Mouse (Mus musculus) megakaryocyte-erythroid progenitor cell, adult 5-6 weeks (primary cell): ENCODE results near the gene Rala. TPM values are rescaled to one million over a fixed set of nuclear protein-coding genes. Genes with fewer than 3 reads are reported as not detected.
A peak's percentile ranks its signal among the peaks of the same experiment; 100 is the strongest.
"Not testable (repeated sequence)": the region's sequence is repeated elsewhere in the genome, so short reads cannot be mapped to it uniquely, and the experiment has no call there.

Experiments used
- ATAC-seq: replicated peaks from 2 replicates; pipeline ENCODE4 v1.8.0; 2016; ENCODE audit warnings: mild to moderate bottlenecking, inconsistent platforms; ENCODE audit not compliant: severe bottlenecking, poor library complexity, low FRiP score, low TSS enrichment
- total RNA-seq, 2 experiments: library from RNA; stranded (forward) in 1 of 2; stranded (reverse) in 1 of 2; fragments of 200-1000, 215-1000 nt in 1 of 2; fragments of >200 nt in 1 of 2; fragmentation: Nextera tagmentation in 1 of 2; gene quantifications; 2 replicates each; pipeline ENCODE4 v1.2.3; 2014 to 2017

Gene Rala
- 6.7 and 8.4 TPM in 2 replicates for total RNA-seq (2014; fragmentation: Nextera tagmentation)
- total RNA-seq (2017), result 23.5 and 24.1 TPM in 2 replicates

DNA sequence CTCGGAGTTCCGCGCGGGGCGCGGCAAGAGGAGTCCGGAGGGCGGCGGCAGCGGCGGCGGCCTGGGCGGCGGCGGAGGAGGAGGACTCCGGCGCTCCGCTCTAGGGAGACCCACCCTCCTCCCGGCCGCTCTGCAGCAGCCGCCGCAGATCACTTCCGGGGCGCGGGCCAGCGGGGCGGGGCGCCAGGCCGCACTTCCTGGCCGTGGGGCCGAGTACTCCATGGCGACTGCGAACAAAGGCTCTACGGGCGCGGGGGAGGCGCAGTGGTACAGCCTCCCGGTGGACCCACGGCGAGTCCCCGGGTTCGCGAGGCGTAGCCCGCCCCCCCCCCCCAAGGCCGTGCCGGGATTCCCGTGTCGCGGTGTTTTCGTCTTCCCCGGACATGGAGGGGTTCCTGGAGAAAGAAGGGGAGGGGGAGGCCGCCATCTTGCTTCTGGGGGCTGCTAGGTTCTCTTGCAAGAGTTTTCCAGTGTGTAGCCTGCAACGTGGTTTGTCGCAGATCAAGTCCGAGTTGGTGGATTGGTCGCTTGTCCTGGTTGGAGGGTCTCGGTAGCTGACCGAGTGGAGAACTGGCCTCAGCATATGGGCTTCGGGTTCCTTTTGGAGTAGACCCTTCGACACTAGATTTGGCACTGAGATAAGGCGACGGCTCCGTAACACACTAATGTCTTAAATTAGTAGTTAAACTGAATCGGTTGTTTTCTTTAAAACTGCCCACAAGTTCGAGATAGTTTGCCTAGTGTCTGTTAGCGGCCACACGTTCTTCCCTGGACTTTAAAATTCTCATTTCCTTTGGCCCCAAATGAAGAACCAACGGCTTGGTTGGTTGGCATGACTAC lies at the start of gene Rala:
Rala (minus strand) TSS at position 162 of the 840 bp plus-strand sequence.
- peak; percentile 97 for ATAC-seq

DNA sequence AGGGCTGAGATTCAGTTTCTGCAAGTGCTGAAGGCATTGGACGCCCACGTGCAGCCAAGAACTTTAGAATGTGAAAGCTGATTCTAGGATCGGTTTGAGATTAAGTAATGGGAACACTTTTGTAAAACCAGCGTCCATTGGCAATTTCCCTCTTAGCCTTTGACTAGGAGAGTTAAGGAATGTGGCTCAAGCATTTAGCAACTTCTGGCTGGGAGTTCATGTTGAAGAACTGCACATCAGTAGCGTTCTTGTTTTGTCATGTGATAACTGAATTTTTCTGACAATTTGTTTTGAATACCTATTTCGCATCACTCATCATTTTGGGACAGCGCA lies 49.4 kb upstream of the Rala start:
- no peak for ATAC-seq

GRCm38 (mm10) chr13:17992697-17993514 lies 48.9 kb upstream of the Rala start, which contains the start of gene Yae1d1:
TSS of gene Yae1d1 (minus strand) at chr13:17993349.
- ATAC-seq, result peak; percentile 99

DNA sequence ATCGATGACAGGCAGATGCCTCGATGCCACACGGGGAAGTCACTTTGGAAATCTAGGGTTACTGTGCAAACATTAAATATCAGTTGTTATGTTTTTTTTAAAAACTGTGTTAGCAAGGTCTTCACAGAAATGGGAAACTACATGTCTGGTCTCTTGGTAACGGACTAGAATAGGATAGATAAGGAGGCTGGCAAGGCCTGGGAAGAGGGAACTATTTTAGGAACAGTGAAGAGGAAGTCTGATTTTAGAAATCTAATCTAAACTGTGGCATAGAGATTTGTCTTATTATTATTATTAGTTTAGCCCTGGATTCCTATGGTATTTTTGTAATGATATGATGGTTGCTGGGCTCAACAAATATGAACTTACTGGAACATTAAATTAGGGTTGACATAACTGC lies 48.0 kb upstream of the Rala start:
- ATAC-seq, result no peak

DNA sequence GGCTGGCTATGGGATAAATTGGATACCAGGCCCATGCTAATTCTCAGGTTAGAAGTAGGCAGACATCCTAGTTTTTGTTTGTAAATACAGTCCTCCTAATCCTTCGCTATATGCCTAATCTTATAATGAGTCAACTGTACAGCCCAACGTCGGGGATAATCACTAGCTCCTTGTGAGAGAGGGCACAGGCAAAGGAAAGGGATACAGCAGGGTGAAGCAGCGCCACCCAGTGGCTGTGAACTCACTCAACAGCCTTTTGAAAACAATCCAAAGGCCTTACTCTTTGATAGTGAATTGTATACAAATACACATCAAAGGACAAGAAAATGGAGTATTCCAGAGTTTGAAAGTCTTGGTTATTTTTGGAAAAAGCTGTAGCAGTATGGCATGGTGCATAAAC lies 39.2 kb upstream of the Rala start:
- peak; percentile 87 for ATAC-seq

DNA sequence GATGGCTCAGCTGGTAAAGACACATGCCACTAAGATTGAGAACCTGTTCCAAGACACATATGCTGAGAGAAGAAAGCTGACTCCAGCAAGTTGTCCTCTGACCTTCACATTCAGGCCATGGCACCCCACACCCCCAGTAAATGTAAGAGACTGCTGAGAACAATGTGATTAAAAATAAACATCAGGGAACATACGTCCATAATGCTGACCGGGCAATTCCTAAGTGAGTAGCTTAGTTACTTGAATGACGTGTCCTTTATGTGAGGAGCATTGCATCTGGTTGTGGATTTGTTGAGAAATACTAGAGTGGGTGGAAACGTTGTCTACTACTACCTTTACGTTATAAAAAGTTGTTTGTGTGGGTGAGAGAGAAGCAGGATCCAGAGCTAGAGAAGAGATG lies 38.6 kb upstream of the Rala start:
- no peak for ATAC-seq

- ATAC-seq, result no peak
These were observed 33.1 kb upstream of the Rala start for GRCm38 (mm10) chr13:17976854-17977739.

DNA sequence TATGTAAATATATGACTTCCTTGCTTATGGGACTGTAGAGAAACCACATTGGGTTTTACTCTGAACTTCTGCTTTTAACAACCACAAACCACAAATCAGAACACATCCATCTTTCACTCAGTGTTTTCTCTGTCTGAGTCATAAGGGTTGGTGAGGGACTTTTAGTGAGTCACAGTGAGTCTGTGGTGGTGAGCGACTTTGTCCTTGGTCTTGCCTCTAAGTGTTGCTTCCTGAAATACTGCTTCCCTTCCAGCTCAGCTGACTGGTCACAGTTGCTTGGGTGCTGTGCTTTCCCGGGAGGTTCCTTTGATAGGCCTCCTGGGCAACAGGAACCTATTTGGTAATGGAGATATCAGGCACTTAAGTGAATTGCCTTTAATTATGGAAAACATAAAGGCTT lies 31.9 kb upstream of the Rala start:
- ATAC-seq, result peak; percentile 50

DNA sequence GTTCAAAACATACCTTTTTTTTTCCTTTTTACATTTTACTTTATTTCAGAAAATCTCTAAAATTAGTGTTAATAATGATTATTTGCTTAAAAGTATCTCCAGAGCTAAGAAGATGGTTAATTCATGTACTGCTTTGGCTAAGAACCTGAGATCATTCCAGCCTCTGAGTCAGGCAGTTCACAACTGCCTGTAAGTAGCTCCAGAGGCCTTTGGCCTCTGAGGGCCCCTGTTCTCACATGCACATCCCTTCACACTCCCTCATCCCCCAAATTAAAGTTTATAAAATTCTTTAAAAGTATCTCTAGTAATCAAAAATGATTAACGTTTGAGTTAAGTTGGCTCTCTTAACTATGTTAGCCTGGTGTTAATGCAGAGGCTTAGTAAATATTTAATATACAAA lies 31.4 kb upstream of the Rala start:
- ATAC-seq, result no peak

- no peak for ATAC-seq
These were observed 30.7 kb upstream of the Rala start for GRCm38 (mm10) chr13:17974734-17975133.

DNA sequence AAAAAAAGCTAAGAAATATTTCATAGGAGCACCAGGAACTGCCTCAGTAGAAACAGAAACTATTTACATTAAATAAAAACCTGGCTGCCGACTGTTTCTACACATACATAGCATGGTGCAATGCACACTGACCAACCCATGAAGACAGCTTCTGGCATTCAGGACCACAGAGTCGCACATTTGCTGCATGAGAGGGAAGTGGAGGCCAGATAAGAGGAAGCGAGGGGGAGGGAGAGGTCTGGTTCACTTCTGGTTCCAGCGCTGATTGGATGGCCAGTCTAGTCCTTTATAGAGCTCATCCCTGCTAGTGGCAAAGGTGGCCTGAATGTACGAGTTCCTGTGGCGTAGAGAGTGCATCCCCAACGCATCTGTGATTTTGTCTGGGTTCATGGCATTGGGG lies 16.6 kb upstream of the Rala start:
- no peak for ATAC-seq

DNA sequence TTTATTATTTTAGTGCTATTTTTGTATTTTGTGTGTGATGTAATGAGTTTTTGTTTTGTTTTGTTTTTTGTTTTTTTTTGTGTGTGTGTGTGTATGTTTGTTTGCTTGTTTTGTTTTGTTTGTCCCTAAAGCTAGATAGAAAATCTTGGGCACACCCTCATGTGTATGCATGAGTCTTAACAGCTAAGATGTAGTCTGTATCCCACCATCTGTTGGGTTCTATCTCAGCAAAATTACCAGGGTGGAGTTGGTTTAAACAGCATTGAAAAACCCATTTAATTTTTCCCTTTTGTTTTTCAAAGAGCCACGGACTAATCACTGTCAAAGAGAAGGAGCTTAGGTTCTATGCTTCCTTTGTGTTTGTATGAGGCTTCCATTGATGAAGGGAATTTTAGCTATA lies 10.2 kb upstream of the Rala start:
- ATAC-seq, result no peak

GRCm38 (mm10) chr13:17950581-17950980 lies 6.5 kb upstream of the Rala start:
- ATAC-seq, result not testable (repeated sequence)

DNA sequence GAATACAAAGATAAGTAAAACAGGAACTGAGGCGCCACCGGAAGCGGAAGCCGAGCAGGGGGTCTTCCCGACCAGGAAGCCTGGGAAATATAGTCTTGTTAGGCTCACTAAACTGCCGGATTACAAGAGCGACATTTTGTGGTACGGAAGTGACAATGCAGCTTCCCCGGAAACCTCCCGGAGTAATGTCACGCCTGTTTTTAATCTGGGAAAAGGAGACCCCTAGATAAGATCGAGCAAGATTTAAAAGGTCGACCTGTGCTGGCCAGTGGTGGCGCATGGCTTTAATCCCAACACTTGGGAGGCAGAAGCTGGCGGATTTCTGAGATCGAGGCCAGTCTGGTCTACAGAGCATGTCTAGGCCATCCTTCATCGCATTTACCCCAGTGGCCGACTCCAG lies 5.5 kb upstream of the Rala start:
- no peak for ATAC-seq

- ATAC-seq, result peak; percentile 51
These were observed 547 bp downstream of the Rala start for GRCm38 (mm10) chr13:17943306-17944077.

DNA sequence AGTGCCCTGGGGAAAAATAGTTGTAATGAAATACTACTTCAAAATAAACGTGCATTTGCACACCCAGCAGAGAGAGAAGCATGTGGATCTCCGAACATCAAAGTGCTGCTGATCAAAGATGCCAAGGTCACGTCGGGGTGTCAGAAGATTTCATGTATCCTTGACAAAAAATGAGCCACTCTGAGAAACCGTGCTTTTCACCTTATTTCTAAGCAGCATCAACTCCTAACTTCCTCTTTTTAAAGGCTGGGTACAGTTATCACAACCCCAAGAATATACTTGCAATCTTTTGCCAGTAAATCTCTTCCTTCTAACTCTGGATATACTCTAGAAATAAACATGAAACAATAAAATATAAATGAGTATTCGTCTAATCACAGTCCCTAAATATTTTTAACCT lies 1.7 kb downstream of the Rala start:
- ATAC-seq, result no peak

DNA sequence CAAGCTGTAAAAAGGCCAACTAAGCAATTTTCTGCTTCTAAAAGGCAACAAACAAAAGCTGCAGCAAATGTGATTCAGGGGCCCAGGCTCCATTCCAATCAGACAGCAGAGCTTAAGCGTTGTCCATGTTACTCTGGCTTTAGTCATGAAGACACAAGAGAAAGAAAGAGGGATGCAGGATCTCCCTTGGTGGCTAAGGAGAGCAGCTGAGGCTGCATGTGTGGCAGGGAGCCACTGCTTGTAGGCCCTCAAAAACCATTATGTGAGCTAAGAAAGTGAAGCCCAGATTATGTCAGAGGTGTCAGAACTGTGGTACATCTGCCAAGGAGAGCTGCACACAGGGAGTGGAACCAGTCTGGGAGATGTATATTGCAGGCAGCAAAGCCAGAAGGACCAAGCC lies 36.7 kb downstream of the Rala start:
- ATAC-seq, result no peak

- ATAC-seq, result no peak
These were observed 42.6 kb downstream of the Rala start for GRCm38 (mm10) chr13:17901474-17901873.

- no peak for ATAC-seq
These were observed 43.4 kb downstream of the Rala start for GRCm38 (mm10) chr13:17900641-17901040.
